Mouse (Mus musculus): ENCODE measurements around the gene Slc5a5. TPM values are rescaled to one million over a fixed set of nuclear protein-coding genes. Genes with fewer than 3 reads are reported as not detected.
A peak's percentile ranks its signal among the peaks of the same experiment; 100 is the strongest.

Slc5a5 gene
- total RNA-seq, 2 experiments from 2014 or later, result not detected

- DNase-seq (ENCODE audit: low spot score in 2 of 2), result peak; percentile 69 to 76
Measured at GRCm38 (mm10) chr8:70856541-70857197, 35.9 kb downstream of the Slc5a5 start.

- DNase-seq (ENCODE audit: low spot score in 2 of 2), result no peak
Measured at GRCm38 (mm10) chr8:70856028-70856427, 36.5 kb downstream of the Slc5a5 start.

GRCm38 (mm10) chr8:70853863-70854262 lies 38.7 kb downstream of the Slc5a5 start:
- no peak for DNase-seq (ENCODE audit: low spot score in 2 of 2)

- no peak for DNase-seq (ENCODE audit: low spot score in 2 of 2)
Measured at GRCm38 (mm10) chr8:70852595-70853231, 39.8 kb downstream of the Slc5a5 start.

DNA sequence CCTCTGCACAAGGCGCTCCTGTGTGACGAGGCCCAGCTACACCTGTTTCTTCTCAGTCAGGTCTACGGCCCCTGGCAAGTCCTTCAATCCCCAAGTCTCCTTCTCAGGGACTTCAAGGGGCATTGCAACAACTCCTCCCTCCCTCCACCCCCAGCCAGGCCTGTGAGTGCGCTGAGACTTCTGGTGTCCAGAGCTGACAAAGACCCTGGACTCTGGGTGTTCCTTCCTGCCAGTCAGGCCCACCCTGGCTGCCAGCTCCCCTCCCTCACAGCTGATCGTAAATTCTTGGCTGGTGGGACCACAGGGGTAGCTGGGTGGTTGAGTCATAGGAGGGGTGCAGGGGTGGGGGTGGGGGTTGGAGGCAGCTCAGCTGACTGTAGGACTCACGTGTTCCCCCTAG lies 40.7 kb downstream of the Slc5a5 start:
- no peak for DNase-seq (ENCODE audit: low spot score in 2 of 2)

DNA sequence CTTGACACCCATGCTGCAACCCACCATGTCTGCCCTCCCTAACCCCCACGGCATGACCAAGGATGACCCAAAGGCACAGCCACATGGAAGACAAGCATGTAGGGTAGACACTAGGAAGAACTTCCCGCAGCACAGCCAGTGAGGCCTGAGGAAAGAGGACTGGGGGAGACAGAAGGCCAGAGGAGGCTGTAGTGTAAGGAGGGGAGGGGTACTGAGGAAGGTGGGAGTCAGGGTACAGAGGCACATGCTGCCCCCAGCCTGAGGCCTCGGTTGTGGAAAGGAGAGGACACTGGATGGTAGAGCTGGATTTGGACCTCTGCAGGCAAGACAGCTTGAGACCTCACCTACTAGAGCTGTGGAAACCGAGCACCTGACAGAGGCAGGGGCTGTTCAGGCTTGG lies 41.6 kb downstream of the Slc5a5 start:
- DNase-seq (ENCODE audit: low spot score in 2 of 2), result no peak

- no peak for DNase-seq (ENCODE audit: low spot score in 2 of 2)
Measured at GRCm38 (mm10) chr8:70850132-70850845, 42.3 kb downstream of the Slc5a5 start.

DNA sequence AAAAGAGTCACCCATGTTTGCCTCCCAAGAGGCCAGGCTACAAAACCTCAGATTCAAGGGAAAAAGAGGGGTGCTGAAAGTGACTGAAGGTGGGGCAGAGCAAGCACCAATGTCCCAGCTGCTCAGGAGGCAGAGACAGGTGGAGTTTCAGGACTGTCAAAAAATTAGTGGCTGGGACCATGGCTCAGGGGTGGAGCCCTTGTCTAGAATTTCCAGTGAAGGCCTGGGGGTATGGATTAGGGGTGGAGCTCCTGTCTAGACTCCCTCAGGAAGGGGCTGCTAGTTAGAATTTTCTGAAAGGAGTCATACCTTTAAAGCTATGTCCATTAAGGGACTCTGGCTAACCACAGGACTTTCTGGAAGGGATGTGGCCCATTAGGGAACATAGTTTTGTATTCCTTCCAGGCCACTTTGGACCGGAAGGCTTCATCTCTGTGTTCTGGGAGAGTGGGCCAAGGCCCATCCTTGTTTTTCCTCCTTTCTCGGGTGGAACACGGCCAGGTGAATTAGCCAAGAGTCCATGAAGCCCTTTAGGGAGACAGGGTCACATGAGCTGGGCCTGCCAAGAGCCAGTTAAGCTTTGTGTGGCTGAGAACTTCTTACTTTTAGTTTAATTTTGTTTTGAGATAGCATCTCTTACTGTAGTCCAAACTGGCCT lies 43.1 kb downstream of the Slc5a5 start:
- no peak for DNase-seq (ENCODE audit: low spot score in 2 of 2)

- DNase-seq (ENCODE audit: low spot score in 2 of 2), result no peak
Measured at GRCm38 (mm10) chr8:70846371-70847154, 46.0 kb downstream of the Slc5a5 start.

- DNase-seq (ENCODE audit: low spot score in 2 of 2), result no peak
Measured at GRCm38 (mm10) chr8:70845108-70845507, 47.4 kb downstream of the Slc5a5 start.

GRCm38 (mm10) chr8:70844523-70844922 lies 48.0 kb downstream of the Slc5a5 start:
- DNase-seq (ENCODE audit: low spot score in 2 of 2), result peak; percentile 91 to 96

GRCm38 (mm10) chr8:70843941-70844340 lies 48.6 kb downstream of the Slc5a5 start:
- DNase-seq (ENCODE audit: low spot score in 2 of 2), result no peak

- DNase-seq (ENCODE audit: low spot score in 2 of 2), result no peak
Measured at GRCm38 (mm10) chr8:70843214-70843773, 49.3 kb downstream of the Slc5a5 start.

DNA sequence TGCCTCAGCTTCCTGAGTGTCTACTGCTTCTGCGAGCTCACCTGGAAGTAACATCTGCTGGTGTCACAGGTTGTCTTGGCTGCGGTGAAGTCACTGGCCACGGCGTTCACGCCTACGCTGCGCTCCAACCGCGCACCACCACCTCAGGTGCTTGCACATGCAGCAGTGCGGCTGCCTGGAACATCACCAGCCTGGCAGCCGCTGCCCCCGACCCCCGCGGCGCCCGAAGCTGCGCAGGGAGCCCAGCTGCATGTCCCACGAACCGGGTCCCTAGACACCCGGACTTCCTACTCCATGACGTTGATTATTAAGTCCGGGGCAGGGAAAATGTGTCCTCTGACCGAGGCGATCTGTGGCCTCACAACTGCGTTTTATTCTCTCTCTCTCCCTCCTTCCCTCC lies 50.1 kb downstream of the Slc5a5 start:
- no peak for DNase-seq (ENCODE audit: low spot score in 2 of 2)

DNA sequence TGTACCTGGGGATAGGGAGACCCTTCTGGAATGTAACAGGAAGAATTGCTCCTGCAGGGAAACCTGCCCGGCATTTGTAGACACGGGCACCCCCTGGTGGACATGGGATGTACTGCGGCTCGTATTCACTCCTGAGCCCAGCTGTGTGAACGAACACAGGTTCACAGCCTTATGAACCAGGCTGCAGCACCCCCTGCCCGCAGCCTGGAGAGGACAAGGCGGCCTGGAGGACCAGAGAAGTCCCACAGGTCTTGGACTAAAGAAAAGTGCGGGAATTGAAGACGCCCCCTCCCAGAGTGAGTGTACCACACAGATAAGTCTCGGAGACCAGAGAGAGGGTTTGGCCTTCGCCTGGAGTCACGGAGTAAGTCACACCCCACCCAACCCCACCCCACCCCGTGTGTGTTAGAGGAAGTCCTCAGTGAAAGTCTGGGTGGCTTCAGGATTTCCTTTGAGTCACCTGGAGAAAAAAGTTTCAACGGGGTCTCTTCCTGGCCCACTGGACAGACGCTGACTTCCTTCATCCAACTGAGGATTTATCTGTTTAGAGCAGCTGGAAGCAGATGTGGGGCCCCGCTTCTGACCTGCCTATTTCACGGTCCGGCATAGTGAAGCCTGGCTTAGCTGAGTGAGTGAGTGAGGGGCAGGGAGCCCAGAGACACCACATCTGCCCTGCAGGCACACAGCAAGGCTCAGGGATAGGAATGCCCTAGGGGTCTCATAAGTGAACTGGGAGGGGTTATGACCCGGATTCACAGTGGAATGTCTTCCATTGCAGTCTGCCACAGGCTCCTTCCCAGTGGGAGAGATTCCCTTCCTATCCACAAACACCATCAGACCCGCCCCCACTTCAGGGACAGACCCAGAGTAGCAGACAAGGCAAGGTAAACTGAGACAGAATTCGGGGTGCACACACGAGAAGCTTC lies 51.1 kb downstream of the Slc5a5 start:
- DNase-seq (ENCODE audit: low spot score in 2 of 2), result peak; percentile 94 to 95

- DNase-seq (ENCODE audit: low spot score in 2 of 2), result no peak
Measured at GRCm38 (mm10) chr8:70840590-70840989, 52.0 kb downstream of the Slc5a5 start.

- DNase-seq (ENCODE audit: low spot score in 2 of 2), result peak; percentile 97
Measured at GRCm38 (mm10) chr8:70839408-70840351, 52.9 kb downstream of the Slc5a5 start, which contains the start of gene Arrdc2. Gene Arrdc2, minus strand, starts transcription at chr8:70839720.
